In genomic region chr14:75177400-75177799, GRCm38 (mm10) we compare ENCODE assay signal across 26 mouse cellular contexts. TPM values are rescaled to one million over a fixed set of nuclear protein-coding genes. Genes with fewer than 3 reads are reported as not detected.
DNase-seq lines count a peak whose midpoint lies in the region; ATAC-seq and TF ChIP-seq lines count a peak whose summit lies in the region.
"Had no signal": no experiment of that assay in that cellular context is flagged by ENCODE, and none has a peak within 500 bp of the region (broad histone marks: within the 10 kb centered on the region; RNA-seq: fewer than 3 reads in every experiment).

No protein-coding gene starts in this region.

- H3K27ac ChIP-seq in heart, embryonic 16.5 days (ENCODE audit: low read length), result peak overlapping the region; percentile 52; the same call in 1 of the 2 replicates
- H3K27ac ChIP-seq in heart, adult 2 months, result no peak overlapping the region
- peak overlapping the region; percentile 48; the same call in 1 of the 2 replicates for H3K27ac ChIP-seq in thymus, adult 2 months (ENCODE audit: control insufficient read depth, insufficient read depth, low read length)
- peak overlapping the region; percentile 11 for H3K27ac ChIP-seq in liver, embryonic 14.5 days
- no peak overlapping the region for H3K27ac ChIP-seq in hindbrain, embryonic 10.5 days
- H3K27ac ChIP-seq: embryonic facial prominence, embryonic 12.5 days; hindbrain, embryonic 15.5 days; limb, embryonic 13.5 days; midbrain, embryonic 12.5 days had no signal

- H3K4me1 ChIP-seq in heart, embryonic 16.5 days (ENCODE audit: control insufficient read depth, insufficient read depth, low read length), result 0 out of 2 replicates have a peak, but pooled peaks cover 3% of the 10 kb centered on the region
- H3K4me1 ChIP-seq in heart, adult 2 months (ENCODE audit: control insufficient read depth, insufficient read depth, low read length), result no peaks in the 10 kb centered on the region; the same call in 1 of the 2 replicates
- H3K4me1 ChIP-seq in thymus, adult 2 months (replicated peaks; ENCODE audit: control insufficient read depth, insufficient read depth, low read length), result peaks cover 35% of the 10 kb centered on the region
- peaks cover 19 to 37% of the 10 kb centered on the region in 2 experiments for H3K4me1 ChIP-seq in liver, embryonic 14.5 days (replicated peaks; ENCODE audit: control insufficient read depth in 2 of 2, insufficient read depth in 2 of 2, low read length in 1 of 2)
- H3K4me1 ChIP-seq in hindbrain, embryonic 10.5 days (replicated peaks), result no peaks in the 10 kb centered on the region
- H3K4me1 ChIP-seq: embryonic facial prominence, embryonic 12.5 days; hindbrain, embryonic 15.5 days; limb, embryonic 13.5 days; midbrain, embryonic 12.5 days had no signal

- ATAC-seq in heart, embryonic 16.5 days (replicated peaks; ENCODE audit: extremely low read depth, insufficient read depth, low FRiP score), result no peak
- ATAC-seq in liver, embryonic 14.5 days (ENCODE audit: insufficient read depth), result no peak
- ATAC-seq: forebrain, postnatal 0 days; Patski had no signal

- H3K79me2 ChIP-seq in heart, adult 2 months (replicated peaks; ENCODE audit: control insufficient read depth, insufficient read depth, low read length), result no peaks in the 10 kb centered on the region

- TF ChIP-seq POLR2A in heart, adult 2 months (IDR thresholded peaks at IDR 0.05; ENCODE audit: insufficient read depth, low read depth, low read length), result no peak
- no peak for TF ChIP-seq POLR2A in thymus, adult 2 months (IDR thresholded peaks at IDR 0.05; ENCODE audit: control insufficient read depth, extremely low read depth, insufficient read depth, low read length, poor library complexity)

- 79% methylated on average over 3 of the region's 3 CpGs for WGBS in heart, embryonic 16.5 days
- 76% methylated on average over 3 of the region's 3 CpGs for WGBS in heart, adult 2 months
- under 1% methylated on average over 3 of the region's 3 CpGs for WGBS in thymus, adult 2 months
- WGBS in liver, embryonic 14.5 days (ENCODE audit: insufficient replicate concordance), result 45% methylated on average over 3 of the region's 3 CpGs
- 69% methylated on average over 3 of the region's 3 CpGs for WGBS in hindbrain, embryonic 10.5 days

- peak overlapping the region; percentile 23; the same call in 1 of the 2 replicates for H3K4me2 ChIP-seq in heart, embryonic 16.5 days (ENCODE audit: low read depth, low read length)
- peak overlapping the region; percentile 19 for H3K4me2 ChIP-seq in liver, embryonic 14.5 days (ENCODE audit: low read depth)
- H3K4me2 ChIP-seq: embryonic facial prominence, embryonic 12.5 days; hindbrain, embryonic 15.5 days; limb, embryonic 13.5 days; midbrain, embryonic 12.5 days had no signal

- TF ChIP-seq EP300 in heart, adult 2 months (IDR thresholded peaks at IDR 0.05; ENCODE audit: insufficient read depth, low read depth, low read length), result no peak
- no peak for TF ChIP-seq EP300 in liver, embryonic 14.5 days (IDR thresholded peaks at IDR 0.05; ENCODE audit: low read depth)

- H3K9me3 ChIP-seq in heart, embryonic 16.5 days (replicated peaks; ENCODE audit: control insufficient read depth, low read length), result no peaks in the 10 kb centered on the region
- H3K9me3 ChIP-seq in liver, embryonic 14.5 days (ENCODE audit: control insufficient read depth, low read length), result no peaks in the 10 kb centered on the region
- no peaks in the 10 kb centered on the region for H3K9me3 ChIP-seq in hindbrain, embryonic 10.5 days
- H3K9me3 ChIP-seq: embryonic facial prominence, embryonic 12.5 days; hindbrain, embryonic 15.5 days; limb, embryonic 13.5 days; midbrain, embryonic 12.5 days had no signal

- no peaks in the 10 kb centered on the region for H3K27me3 ChIP-seq in heart, embryonic 16.5 days (ENCODE audit: control insufficient read depth, insufficient read depth, low read length)
- H3K27me3 ChIP-seq in heart, adult 2 months (ENCODE audit: control insufficient read depth, insufficient read depth, low read length), result no peaks in the 10 kb centered on the region
- H3K27me3 ChIP-seq in thymus, adult 2 months (ENCODE audit: control insufficient read depth, insufficient read depth, low read length), result no peaks in the 10 kb centered on the region
- no peaks in the 10 kb centered on the region for H3K27me3 ChIP-seq in liver, embryonic 14.5 days (ENCODE audit: control insufficient read depth, insufficient read depth, low read length)
- H3K27me3 ChIP-seq in hindbrain, embryonic 10.5 days (ENCODE audit: insufficient read depth, poor library complexity, severe bottlenecking), result no peaks in the 10 kb centered on the region
- H3K27me3 ChIP-seq: embryonic facial prominence, embryonic 12.5 days; hindbrain, embryonic 15.5 days; limb, embryonic 13.5 days; midbrain, embryonic 12.5 days had no signal

- no peak overlapping the region for H3K9ac ChIP-seq in heart, embryonic 16.5 days (ENCODE audit: low read length)
- no peak overlapping the region for H3K9ac ChIP-seq in heart, adult 2 months (ENCODE audit: low read depth, low read length)
- 0 out of 2 replicates have a peak overlapping the region, but pooled peaks have one; percentile 10 for H3K9ac ChIP-seq in liver, embryonic 14.5 days (replicated peaks)
- H3K9ac ChIP-seq: embryonic facial prominence, embryonic 12.5 days; forebrain, postnatal 0 days; hindbrain, embryonic 15.5 days; limb, embryonic 13.5 days; midbrain, embryonic 12.5 days had no signal

- TF ChIP-seq CTCF in heart, adult 2 months (IDR thresholded peaks at IDR 0.05), result no peak
- no peak for TF ChIP-seq CTCF in thymus, adult 2 months (IDR thresholded peaks at IDR 0.05; ENCODE audit: borderline replicate concordance, control insufficient read depth, extremely low read depth, insufficient read depth, low read length, poor library complexity)
- no peak for TF ChIP-seq CTCF in liver, embryonic 14.5 days (IDR thresholded peaks at IDR 0.05; ENCODE audit: low read depth)

- H3K36me3 ChIP-seq in heart, embryonic 16.5 days (ENCODE audit: control insufficient read depth, insufficient read depth), result no peaks in the 10 kb centered on the region
- no peaks in the 10 kb centered on the region for H3K36me3 ChIP-seq in heart, adult 2 months (ENCODE audit: control insufficient read depth, insufficient read depth, low read length)
- no peaks in the 10 kb centered on the region for H3K36me3 ChIP-seq in thymus, adult 2 months (ENCODE audit: control insufficient read depth, insufficient read depth, low read length)
- no peaks in the 10 kb centered on the region for H3K36me3 ChIP-seq in liver, embryonic 14.5 days (replicated peaks; ENCODE audit: control insufficient read depth, insufficient read depth, low read depth)
- no peaks in the 10 kb centered on the region for H3K36me3 ChIP-seq in hindbrain, embryonic 10.5 days
- H3K36me3 ChIP-seq: embryonic facial prominence, embryonic 12.5 days; hindbrain, embryonic 15.5 days; limb, embryonic 13.5 days; midbrain, embryonic 12.5 days had no signal

- H3K4me3 ChIP-seq in heart, embryonic 16.5 days (ENCODE audit: low read length), result no peak overlapping the region
- H3K4me3 ChIP-seq in heart, adult 2 months, result no peak overlapping the region
- H3K4me3 ChIP-seq in thymus, adult 2 months (ENCODE audit: control insufficient read depth, insufficient read depth, low read length), result no peak overlapping the region
- H3K4me3 ChIP-seq in liver, embryonic 14.5 days (ENCODE audit: insufficient read depth in 1 of 2, low read depth in 2 of 2, low read length in 2 of 2), result peak overlapping the region in 1 of 2 experiments; percentile 20; a peak in 3 of 4 replicates
- H3K4me3 ChIP-seq in hindbrain, embryonic 10.5 days, result no peak overlapping the region
- H3K4me3 ChIP-seq: embryonic facial prominence, embryonic 12.5 days; hindbrain, embryonic 15.5 days; limb, embryonic 13.5 days; midbrain, embryonic 12.5 days; myocyte had no signal

- intact Hi-C loops in heart, adult 2 months (cut with DNase I), result no loop called here

- no peak for DNase-seq in heart, adult 2 months
- no peak for DNase-seq in thymus, adult 2 months
- no peak for DNase-seq in thymus, postnatal 14 days
- DNase-seq in liver, embryonic 14.5 days (ENCODE audit: low read depth in 3 of 3, low spot score in 3 of 3), result no peak
- no peak for DNase-seq in right cerebral cortex, postnatal 4 days
- no peak for DNase-seq in hindbrain, embryonic 10.5 days (ENCODE audit: low spot score)
- DNase-seq in spleen, postnatal 4 days (ENCODE audit: low spot score in 2 of 2), result no peak
- DNase-seq: adrenal gland, postnatal 25 days; cerebellum, adult 9-10 months; forebrain, postnatal 0 days; heart, postnatal 10 days; kidney, adult 8-10 months; kidney, postnatal 4 days; right cerebral cortex, adult 18-20 months had no signal

RNA-seq across cellular contexts. Expression of gene Lcp1, which starts 46.5 kb away (rescaled TPM):
- polyA plus RNA-seq in heart, embryonic 16.5 days (2015; fragmentation: Nextera tagmentation; extraction: Ambion mirVana), result 32.7 and 47.5 TPM in 2 replicates
- 10 to 100 TPM; 14.3 to 15.2 TPM for total RNA-seq in heart, adult 2 months (2021)
- polyA plus RNA-seq in heart, adult 2 months (2012; rRNA removed), result 6.8 and 9.2 TPM in 2 replicates
- polyA plus RNA-seq in thymus, adult 2 months (2012; rRNA removed), result 62.8 and 71.2 TPM in 2 replicates
- 6.7 and 10.4 TPM in 2 replicates for polyA plus RNA-seq in liver, embryonic 14.5 days (2012; rRNA removed)
- polyA plus RNA-seq in liver, embryonic 14.5 days (2014; fragmentation: Nextera tagmentation; extraction: Ambion mirVana), result 31.8 and 35.8 TPM in 2 replicates
- polyA plus RNA-seq in hindbrain, embryonic 10.5 days (2016; fragmentation: Nextera tagmentation; extraction: Ambion mirVana), result 25.3 and 26.6 TPM in 2 replicates
- polyA plus RNA-seq: myocyte had no signal

RNA-seq across cellular contexts. Expression of gene Lrrc63, which starts 46.7 kb away (rescaled TPM):
- polyA plus RNA-seq in heart, embryonic 16.5 days (2015; fragmentation: Nextera tagmentation; extraction: Ambion mirVana), result 0.07 TPM in 2 replicates
- not detected for total RNA-seq in heart, adult 2 months (2021)
- polyA plus RNA-seq in heart, adult 2 months (2012; rRNA removed), result 0.04 and 0.06 TPM in 2 replicates
- 0.04 TPM in 1 of 2 replicates, not detected in the other for polyA plus RNA-seq in thymus, adult 2 months (2012; rRNA removed)
- polyA plus RNA-seq in liver, embryonic 14.5 days (2012; rRNA removed), result 0.01 and 0.03 TPM in 2 replicates
- polyA plus RNA-seq in liver, embryonic 14.5 days (2014; fragmentation: Nextera tagmentation; extraction: Ambion mirVana), result 0.10 TPM in 1 of 2 replicates, not detected in the other
- polyA plus RNA-seq in hindbrain, embryonic 10.5 days (2016; fragmentation: Nextera tagmentation; extraction: Ambion mirVana), result 0.12 and 0.13 TPM in 2 replicates
- total RNA-seq: adrenal gland, postnatal 25 days; forebrain, postnatal 0 days; gastrocnemius, adult 18-20 months; heart, adult 18-20 months; heart, postnatal 10 days; layer of hippocampus, postnatal 10 days; left cerebral cortex, postnatal 10 days had no signal
- polyA plus RNA-seq: embryonic facial prominence, embryonic 12.5 days; forebrain, postnatal 0 days; hindbrain, embryonic 15.5 days; limb, embryonic 13.5 days; myocyte; Patski; stomach, postnatal 0 days had no signal

Comparison
In these comparisons a context has a peak if more than half of its experiments do, and no peak if none do; other contexts are left out.
1. H3K27ac ChIP-seq: peak in heart, embryonic 16.5 days (single experiment), thymus, adult 2 months (single experiment) and liver, embryonic 14.5 days (single experiment); none in heart, adult 2 months (single experiment) and hindbrain, embryonic 10.5 days (single experiment).